Mouse (Mus musculus): Measurements from ENCODE around the gene Dpy19l2. TPM values are rescaled to one million over a fixed set of nuclear protein-coding genes. Genes with fewer than 3 reads are reported as not detected.
A peak's percentile ranks its signal among the peaks of the same experiment; 100 is the strongest.
"Not testable (repeated sequence)": the region's sequence is repeated elsewhere in the genome, so short reads cannot be mapped to it uniquely, and the experiment has no call there.

The Dpy19l2 gene
- polyA plus RNA-seq (2015; fragmentation: Nextera tagmentation; extraction: Ambion mirVana) = 0.08 and 0.13 TPM in 2 replicates

DNA sequence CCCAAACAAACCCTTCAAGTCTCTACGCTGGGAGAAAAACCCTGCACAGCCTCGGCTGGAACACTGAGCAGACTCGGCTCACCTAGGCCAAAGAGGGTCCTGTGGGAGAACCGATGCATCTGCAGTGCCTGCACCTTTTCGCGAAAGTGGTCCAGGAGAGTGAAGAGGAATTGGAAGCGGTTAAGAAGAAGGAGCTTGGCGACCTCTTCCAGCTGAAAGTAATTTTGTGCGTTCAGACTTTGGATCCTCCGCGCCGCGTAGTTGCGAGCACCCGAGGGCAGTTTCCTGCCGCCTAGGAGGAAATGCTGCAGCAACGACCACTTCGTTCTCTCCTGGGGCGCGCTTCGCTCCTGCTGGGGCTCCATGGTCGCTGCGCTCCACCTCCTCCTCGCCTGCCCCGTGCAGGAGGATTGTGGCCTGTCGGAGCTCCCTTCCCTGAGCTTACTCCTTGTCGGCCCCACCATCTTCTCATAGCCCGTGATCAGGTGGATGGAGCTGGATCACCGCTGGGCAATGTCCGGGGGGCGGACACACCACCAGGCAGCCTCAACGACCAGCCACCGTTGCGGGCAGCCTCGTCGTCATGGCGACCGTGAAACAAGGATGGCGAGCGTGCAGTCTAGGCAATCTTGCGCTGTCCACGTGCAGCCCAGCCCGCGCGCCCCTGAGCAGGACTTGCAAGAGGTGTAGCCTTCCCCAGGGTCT is at the start of gene Dpy19l2:
Gene Dpy19l2 (minus strand): TSS at position 594 of the 705 bp plus-strand sequence.
- peaks cover 7% of the 10 kb centered on the region; the same call in 1 of the 2 replicates for H3K9me3 ChIP-seq
- H3K4me1 ChIP-seq (replicated peaks) = peaks cover 11% of the 10 kb centered on the region
- H3K9ac ChIP-seq = peak within 1 kb of the TSS; percentile 68
- H3K4me2 ChIP-seq = peak within 1 kb of the TSS; percentile 96
- no peaks in the 10 kb centered on the region for H3K36me3 ChIP-seq
- under 1% methylated on average over 45 of the region's 45 CpGs for WGBS
- H3K27me3 ChIP-seq = peaks cover 28% of the 10 kb centered on the region
- peak within 1 kb of the TSS; percentile 51 for H3K4me3 ChIP-seq
- H3K27ac ChIP-seq (replicated peaks) = no peak within 1 kb of the TSS
- ATAC-seq (ENCODE audit: low read depth) = peak; percentile 96

DNA sequence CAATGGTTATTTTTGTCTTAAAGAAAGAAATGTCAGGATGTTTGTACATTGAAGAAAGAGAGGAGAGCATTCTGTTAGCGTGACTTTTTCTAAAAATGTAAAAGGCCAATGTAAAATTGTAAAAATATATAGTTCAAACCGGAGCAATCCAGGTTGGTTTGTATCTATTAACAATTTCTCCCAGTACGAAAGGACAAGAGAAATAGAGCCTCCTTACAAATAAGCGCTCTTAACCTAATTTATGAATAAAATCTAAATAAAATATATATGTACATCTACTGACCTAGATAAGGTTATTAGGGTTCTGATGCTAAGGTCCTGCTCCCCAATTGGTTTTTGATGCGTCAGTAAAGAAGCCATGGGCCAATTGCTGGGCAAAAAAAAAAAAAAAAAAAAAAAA is 48.9 kb upstream of the Dpy19l2 start:
- Histone ChIP-seq H3K27me3 (no peaks in the 10 kb centered on the region), H3K4me2 (no peak overlapping the region), H3K36me3 (no peaks in the 10 kb centered on the region), H3K4me1 (replicated peaks) (no peaks in the 10 kb centered on the region), H3K4me3 (no peak overlapping the region), H3K9ac (no peak overlapping the region), H3K9me3 (no peaks in the 10 kb centered on the region), H3K27ac (replicated peaks) (no peak overlapping the region)
- ATAC-seq (ENCODE audit: low read depth) = no peak
- WGBS = 92% methylated on average over 5 of the region's 5 CpGs

DNA sequence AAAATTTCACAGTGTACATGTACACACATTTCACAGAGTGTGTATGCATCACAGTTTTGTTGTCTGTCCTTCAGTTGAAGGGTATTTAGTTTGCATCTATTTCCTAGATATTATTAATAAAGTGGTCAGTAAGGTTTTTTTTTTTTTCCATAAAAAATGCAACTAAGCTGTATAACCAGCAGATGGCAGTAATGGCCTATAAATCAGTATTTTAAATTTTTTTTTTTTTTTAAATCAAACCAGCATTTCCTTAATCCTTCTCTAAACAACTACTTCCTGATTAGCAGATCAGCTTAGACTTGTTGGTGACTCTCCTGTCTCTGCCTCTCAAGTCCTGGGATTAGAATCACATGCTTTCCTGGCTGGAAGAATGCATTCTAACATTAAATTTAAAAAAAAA is 5.2 kb upstream of the Dpy19l2 start:
- Histone ChIP-seq H3K27me3 (peaks cover 13% of the 10 kb centered on the region; the same call in 1 of the 2 replicates), H3K36me3 (no peaks in the 10 kb centered on the region), H3K4me1 (replicated peaks) (peaks cover 2% of the 10 kb centered on the region), H3K4me3 (no peak overlapping the region), H3K9ac (no peak overlapping the region), H3K9me3 (peaks cover 7% of the 10 kb centered on the region; the same call in 1 of the 2 replicates), H3K27ac (replicated peaks) (no peak overlapping the region), H3K4me2 (no peak overlapping the region)
- ATAC-seq (ENCODE audit: low read depth) = no peak

DNA sequence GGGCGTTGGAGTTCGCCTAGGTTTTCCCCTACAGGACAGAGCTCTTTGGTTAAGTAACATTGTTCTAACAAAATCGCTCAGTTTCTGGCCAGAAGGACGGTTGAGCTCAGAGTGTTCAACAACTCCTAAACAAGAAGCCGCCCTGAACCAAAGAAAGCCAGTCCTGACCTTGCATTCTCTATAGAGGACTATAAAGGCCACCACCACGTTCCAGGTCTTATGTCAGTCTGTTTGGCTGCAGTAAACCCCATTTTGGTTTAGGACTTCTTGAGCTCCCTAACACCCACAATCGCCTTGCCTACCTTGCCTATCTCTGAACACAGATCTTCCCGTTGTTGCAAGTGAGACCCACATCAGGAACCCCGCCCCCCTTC is 299 bp upstream of the Dpy19l2 start:
- peaks cover 28% of the 10 kb centered on the region for H3K27me3 ChIP-seq
- no peak overlapping the region for H3K27ac ChIP-seq (replicated peaks)
- peak overlapping the region; percentile 51 for H3K4me3 ChIP-seq
- H3K4me2 ChIP-seq = peak overlapping the region; percentile 96
- peaks cover 7% of the 10 kb centered on the region; the same call in 1 of the 2 replicates for H3K9me3 ChIP-seq
- no peak for ATAC-seq (ENCODE audit: low read depth)
- 16% methylated on average over 9 of the region's 9 CpGs for WGBS
- H3K9ac ChIP-seq = peak overlapping the region; percentile 68
- H3K36me3 ChIP-seq = no peaks in the 10 kb centered on the region
- peaks cover 11% of the 10 kb centered on the region for H3K4me1 ChIP-seq (replicated peaks)

- not testable (repeated sequence) for H3K27me3 ChIP-seq; ATAC-seq (ENCODE audit: low read depth); H3K27ac ChIP-seq (replicated peaks); H3K4me2 ChIP-seq; H3K9me3 ChIP-seq; H3K9ac ChIP-seq; H3K4me3 ChIP-seq; H3K4me1 ChIP-seq (replicated peaks); H3K36me3 ChIP-seq
- WGBS = 87% methylated on average over 2 of the region's 2 CpGs
These were observed 58.8 kb downstream of the Dpy19l2 start for GRCm38 (mm10) chr9:24637341-24637740.

- no peak within 1 kb of the TSS for H3K27ac ChIP-seq (replicated peaks)
- no peak for ATAC-seq (ENCODE audit: low read depth)
- H3K4me1 ChIP-seq (replicated peaks) = no peaks in the 10 kb centered on the region
- no peak within 1 kb of the TSS for H3K4me2 ChIP-seq
- H3K36me3 ChIP-seq = no peaks in the 10 kb centered on the region
- no peaks in the 10 kb centered on the region for H3K27me3 ChIP-seq
- H3K9me3 ChIP-seq = no peaks in the 10 kb centered on the region
- H3K4me3 ChIP-seq = no peak within 1 kb of the TSS
- H3K9ac ChIP-seq = no peak within 1 kb of the TSS
- 92% methylated on average over 5 of the region's 5 CpGs for WGBS
These were observed 71.2 kb downstream of the Dpy19l2 start, which contains the start of gene Cypt4 for GRCm38 (mm10) chr9:24624896-24625295. Cypt4 (plus strand) TSS chr9:24625196.

DNA sequence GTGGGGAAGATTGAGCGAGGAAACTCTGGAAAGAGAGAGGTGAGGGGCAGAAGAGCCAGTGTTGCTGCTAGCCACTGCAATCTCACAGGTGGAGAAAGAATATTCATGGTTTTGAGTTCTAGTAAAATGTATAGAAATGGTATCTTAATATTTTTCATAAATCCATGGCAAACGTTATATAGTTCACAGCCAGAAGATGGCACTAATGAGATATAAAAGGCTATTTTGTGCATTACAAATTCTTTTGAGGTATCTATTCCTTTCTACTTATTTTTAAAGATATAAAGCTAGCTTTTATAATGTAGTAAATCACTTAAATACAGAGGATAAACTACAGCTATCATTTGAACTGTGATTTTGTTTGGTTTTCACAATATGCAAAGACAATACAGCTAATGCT is 157.9 kb downstream of the Dpy19l2 start:
- Histone ChIP-seq H3K9ac (no peak overlapping the region), H3K4me2 (no peak overlapping the region), H3K4me3 (no peak overlapping the region), H3K36me3 (no peaks in the 10 kb centered on the region), H3K27ac (replicated peaks) (no peak overlapping the region), H3K4me1 (replicated peaks) (no peaks in the 10 kb centered on the region), H3K27me3 (no peaks in the 10 kb centered on the region), H3K9me3 (no peaks in the 10 kb centered on the region)
- 53% methylated on average over 2 of the region's 2 CpGs for WGBS
- ATAC-seq (ENCODE audit: low read depth) = no peak

- H3K4me1 ChIP-seq (replicated peaks) = no peaks in the 10 kb centered on the region
- H3K4me2 ChIP-seq = no peak overlapping the region
- no peaks in the 10 kb centered on the region for H3K27me3 ChIP-seq
- WGBS = 63% methylated on average over 10 of the region's 10 CpGs
- no peak overlapping the region for H3K4me3 ChIP-seq
- no peak overlapping the region for H3K27ac ChIP-seq (replicated peaks)
- peak; percentile 76; the same call in 1 of the 2 replicates for ATAC-seq (ENCODE audit: low read depth)
- no peaks in the 10 kb centered on the region for H3K36me3 ChIP-seq
- no peak overlapping the region for H3K9ac ChIP-seq
- H3K9me3 ChIP-seq = no peaks in the 10 kb centered on the region
These were observed 179.4 kb downstream of the Dpy19l2 start for GRCm38 (mm10) chr9:24516575-24517139.

DNA sequence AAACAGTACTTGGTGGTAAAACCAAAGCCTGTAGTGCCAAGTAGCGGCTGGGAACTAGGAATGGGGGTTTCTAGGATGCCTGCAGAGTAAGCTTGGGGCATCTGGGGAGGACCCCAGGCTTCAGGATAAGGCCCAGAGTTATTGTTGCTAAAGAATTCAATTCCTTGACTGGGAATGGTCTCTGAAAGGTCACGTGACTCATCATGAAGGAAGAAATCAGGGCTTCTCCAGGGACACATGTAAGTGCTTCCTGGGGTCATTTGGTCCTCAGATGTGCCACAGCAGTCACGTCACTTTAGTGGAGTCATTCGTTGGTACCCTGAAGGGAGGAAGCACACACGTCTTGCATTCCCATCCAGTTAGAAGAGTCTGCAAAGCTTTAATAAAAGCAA is 182.0 kb downstream of the Dpy19l2 start:
- no peaks in the 10 kb centered on the region for H3K36me3 ChIP-seq
- 71% methylated on average over 5 of the region's 5 CpGs for WGBS
- H3K27me3 ChIP-seq = no peaks in the 10 kb centered on the region
- H3K4me1 ChIP-seq (replicated peaks) = no peaks in the 10 kb centered on the region
- no peak overlapping the region for H3K4me2 ChIP-seq
- no peak for ATAC-seq (ENCODE audit: low read depth)
- no peak overlapping the region for H3K9ac ChIP-seq
- no peaks in the 10 kb centered on the region for H3K9me3 ChIP-seq
- no peak overlapping the region for H3K27ac ChIP-seq (replicated peaks)
- H3K4me3 ChIP-seq = no peak overlapping the region

DNA sequence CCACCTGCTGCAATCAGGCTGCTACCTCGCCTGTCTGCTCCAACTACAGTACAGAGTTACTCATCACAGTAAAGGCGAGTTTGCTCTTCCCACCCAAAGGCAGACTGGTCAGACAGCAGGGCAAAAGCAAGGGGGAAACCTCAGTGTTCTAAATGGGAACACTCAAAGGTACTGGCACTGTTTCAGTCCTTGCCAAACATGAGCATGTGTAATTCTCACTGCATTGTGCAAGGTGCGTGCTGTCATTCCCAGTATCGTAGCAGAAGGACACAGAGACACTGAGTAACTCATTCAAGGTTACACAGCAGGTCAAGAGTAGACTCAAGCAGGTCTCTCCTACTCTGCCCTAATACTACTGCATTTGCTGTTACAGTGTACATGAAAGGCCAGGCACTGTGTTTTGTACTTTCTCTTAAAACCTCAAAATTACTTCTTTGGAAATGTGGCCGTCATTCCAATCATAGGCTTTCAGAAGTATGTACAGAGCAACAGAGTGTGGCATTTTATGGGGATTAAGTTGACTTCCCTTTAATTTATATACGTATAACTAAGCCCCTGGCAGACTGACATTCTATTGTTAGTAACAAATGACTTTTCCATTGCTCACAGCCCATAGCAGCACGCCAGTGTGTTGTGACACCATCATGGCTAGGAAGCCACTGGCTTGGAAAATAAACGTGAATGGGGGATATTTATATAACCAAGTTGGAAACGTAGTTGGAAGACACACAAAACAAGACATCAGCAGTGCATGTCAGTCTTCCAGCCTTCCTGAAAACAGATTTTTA is 182.6 kb downstream of the Dpy19l2 start:
- Histone ChIP-seq H3K9me3 (no peaks in the 10 kb centered on the region), H3K27ac (replicated peaks) (no peak overlapping the region), H3K4me2 (no peak overlapping the region), H3K9ac (no peak overlapping the region), H3K36me3 (no peaks in the 10 kb centered on the region), H3K27me3 (no peaks in the 10 kb centered on the region), H3K4me1 (replicated peaks) (no peaks in the 10 kb centered on the region), H3K4me3 (no peak overlapping the region)
- WGBS = 79% methylated on average over 9 of the region's 9 CpGs
- ATAC-seq (ENCODE audit: low read depth) = no peak

GRCm38 (mm10) chr9:24512121-24512539 is 184.0 kb downstream of the Dpy19l2 start:
- H3K9me3 ChIP-seq = no peaks in the 10 kb centered on the region
- no peak overlapping the region for H3K4me3 ChIP-seq
- no peak overlapping the region for H3K4me2 ChIP-seq
- WGBS = 87% methylated on average over 5 of the region's 5 CpGs
- no peaks in the 10 kb centered on the region for H3K4me1 ChIP-seq (replicated peaks)
- H3K27me3 ChIP-seq = no peaks in the 10 kb centered on the region
- ATAC-seq (ENCODE audit: low read depth) = no peak
- H3K36me3 ChIP-seq = no peaks in the 10 kb centered on the region
- no peak overlapping the region for H3K9ac ChIP-seq
- no peak overlapping the region for H3K27ac ChIP-seq (replicated peaks)

DNA sequence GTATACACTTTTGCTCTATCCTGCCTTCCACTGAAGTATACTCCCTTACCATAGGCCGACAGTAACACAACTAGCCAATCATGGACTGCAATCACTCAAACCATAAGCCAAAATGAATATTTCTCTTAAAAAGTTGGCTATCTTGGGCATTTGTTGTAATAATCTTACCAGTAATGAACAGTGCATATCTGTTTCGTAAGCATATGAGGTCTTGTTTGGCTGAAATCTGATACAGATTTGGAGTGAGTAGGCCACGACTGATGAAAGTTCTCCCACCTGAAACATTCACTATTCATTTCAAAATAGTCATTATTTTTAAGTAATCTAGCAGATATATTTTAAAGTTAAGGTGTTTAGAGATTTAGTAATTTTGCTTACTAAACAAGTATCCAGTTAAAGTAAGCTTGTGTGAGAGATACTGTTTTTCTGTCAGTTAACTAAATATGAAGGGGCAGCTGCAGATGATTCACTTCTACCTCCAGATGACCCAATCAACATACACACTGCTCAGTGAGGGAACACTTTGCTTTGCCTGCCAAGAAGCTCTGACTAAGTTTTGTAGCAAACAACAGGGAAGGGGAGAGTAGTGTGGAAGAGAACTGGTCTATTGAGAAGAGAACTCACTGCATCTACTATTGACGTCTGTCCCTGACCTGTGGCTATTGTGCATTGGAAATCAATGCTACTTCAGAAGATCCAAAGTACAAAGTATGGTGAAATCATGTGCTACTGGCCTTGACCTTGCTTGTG is 184.5 kb downstream of the Dpy19l2 start:
- Histone ChIP-seq H3K27me3 (no peaks in the 10 kb centered on the region), H3K4me1 (replicated peaks) (no peaks in the 10 kb centered on the region), H3K4me3 (no peak overlapping the region), H3K36me3 (no peaks in the 10 kb centered on the region), H3K4me2 (no peak overlapping the region), H3K9ac (no peak overlapping the region), H3K27ac (replicated peaks) (no peak overlapping the region), H3K9me3 (no peaks in the 10 kb centered on the region)
- 89% methylated on average over 4 of the region's 4 CpGs for WGBS
- no peak for ATAC-seq (ENCODE audit: low read depth)
